Mouse (Mus musculus) hindbrain, embryonic 11.5 days (tissue): ENCODE results near the gene Retnla. TPM values are rescaled to one million over a fixed set of nuclear protein-coding genes. Genes with fewer than 3 reads are reported as not detected.

Source experiments
- ATAC-seq: fragments of 200-750 bp; cut with Nextera tagmentation; 2 replicates; pipeline ENCODE4 v1.8.0; 2017; ENCODE audit warnings: mild to moderate bottlenecking, moderate TSS enrichment, moderate library complexity; ENCODE audit not compliant: low FRiP score
- DNase-seq: peaks from one replicate; pipeline ENCODE4 v3.0.0-alpha.2; 2015; ENCODE audit warnings: low spot score
- H3K27ac ChIP-seq: fragments of 300-500 bp; sonication (generic); 2 replicates; pipeline ENCODE4 v1.5.1; 2014; ENCODE audit warnings: mild to moderate bottlenecking, low read depth, low read length
- H3K27me3 ChIP-seq: fragments of 300-500 bp; sonication (generic); 2 replicates; pipeline ENCODE4 v1.6.1; 2014; ENCODE audit warnings: mild to moderate bottlenecking, low read length, moderate library complexity, mixed read lengths; ENCODE audit not compliant: control insufficient read depth, insufficient read depth
- H3K36me3 ChIP-seq: fragments of 300-500 bp; sonication (generic); 2 replicates; pipeline ENCODE4 v1.6.1; 2014; ENCODE audit warnings: mild to moderate bottlenecking, low read length, moderate library complexity, mixed read lengths; ENCODE audit not compliant: control insufficient read depth, insufficient read depth
- H3K4me1 ChIP-seq: fragments of 300-500 bp; sonication (generic); replicated peaks from 2 replicates; pipeline ENCODE4 v1.6.1; 2014; ENCODE audit warnings: low read length, mixed read lengths; ENCODE audit not compliant: control insufficient read depth, insufficient read depth
- H3K4me2 ChIP-seq: fragments of 300-500 bp; sonication (generic); replicated peaks from 2 replicates; pipeline ENCODE4 v1.6.1; 2014; ENCODE audit warnings: mild to moderate bottlenecking, low read depth, low read length
- H3K4me3 ChIP-seq: fragments of 300-500 bp; sonication (generic); 2 replicates; pipeline ENCODE4 v1.5.1; 2014; ENCODE audit warnings: low read depth, low read length
- H3K9ac ChIP-seq: fragments of 300-500 bp; sonication (generic); 2 replicates; pipeline ENCODE4 v1.6.1; 2014; ENCODE audit warnings: low read depth, low read length
- H3K9me3 ChIP-seq: fragments of 300-500 bp; sonication (generic); 2 replicates; pipeline ENCODE4 v1.6.1; 2016; ENCODE audit warnings: low read length; ENCODE audit not compliant: control insufficient read depth
- WGBS: fragments of 180-500 bp; shearing (Covaris S2); extraction: QIAGEN DNeasy Blood & Tissue Kit; methylation state at CpG from one replicate; pipeline ENCODE4 v1.1.7; 2014; 5-methylcytosine and 5-hydroxymethylcytosine counted together
- polyA plus RNA-seq: library from polyadenylated mRNA; unstranded; fragments of >200 nt; fragmentation: Nextera tagmentation; extraction: Ambion mirVana; gene quantifications from 2 replicates; pipeline ENCODE4 v1.2.1, GENCODE M21; 2014

Gene Retnla
- not detected in 2 replicates for polyA plus RNA-seq

DNA sequence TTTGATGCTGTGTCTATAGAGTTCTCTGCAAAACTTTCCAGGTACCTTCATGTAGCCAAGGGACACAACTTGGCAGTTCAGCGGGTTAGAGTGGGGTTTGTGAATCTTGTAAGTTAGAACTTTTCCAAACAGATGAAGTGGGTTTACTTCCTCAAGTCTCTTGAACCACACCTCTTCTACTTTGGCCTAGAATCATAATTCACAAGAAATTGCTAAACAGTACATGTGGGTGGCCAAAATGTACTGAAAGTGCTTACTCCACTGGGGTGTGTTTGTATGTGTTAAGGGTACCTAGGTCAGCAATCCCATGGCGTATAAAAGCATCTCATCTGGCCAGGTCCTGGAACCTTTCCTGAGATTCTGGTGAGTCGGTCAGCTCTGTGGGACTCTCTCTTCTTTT, at the start of gene Retnla:
Retnla (plus strand) TSS at position 286 of the 400 bp plus-strand sequence.
- Histone ChIP-seq H3K36me3 (no peaks in the 10 kb centered on the region), H3K27me3 (no peaks in the 10 kb centered on the region), H3K9ac (no peak within 1 kb of the TSS), H3K4me2 (no peak within 1 kb of the TSS), H3K4me1 (no peaks in the 10 kb centered on the region), H3K9me3 (no peaks in the 10 kb centered on the region), H3K4me3 (no peak within 1 kb of the TSS), H3K27ac (no peak within 1 kb of the TSS)
- no peak for DNase-seq
- WGBS = 89% methylated on average over 3 of the region's 3 CpGs
- no peak for ATAC-seq

- H3K36me3 ChIP-seq = no peaks in the 10 kb centered on the region
- no peak for ATAC-seq
- H3K27me3 ChIP-seq = no peaks in the 10 kb centered on the region
- no peak overlapping the region for H3K4me2 ChIP-seq
- H3K9ac ChIP-seq = no peak overlapping the region
- no peak overlapping the region for H3K4me3 ChIP-seq
- WGBS = 85% methylated on average over 3 of the region's 3 CpGs
- H3K4me1 ChIP-seq = no peaks in the 10 kb centered on the region
- H3K27ac ChIP-seq = no peak overlapping the region
- H3K9me3 ChIP-seq = no peaks in the 10 kb centered on the region
- no peak for DNase-seq
Measured at GRCm38 (mm10) chr16:48798285-48798684, 44.1 kb upstream of the Retnla start.

DNA sequence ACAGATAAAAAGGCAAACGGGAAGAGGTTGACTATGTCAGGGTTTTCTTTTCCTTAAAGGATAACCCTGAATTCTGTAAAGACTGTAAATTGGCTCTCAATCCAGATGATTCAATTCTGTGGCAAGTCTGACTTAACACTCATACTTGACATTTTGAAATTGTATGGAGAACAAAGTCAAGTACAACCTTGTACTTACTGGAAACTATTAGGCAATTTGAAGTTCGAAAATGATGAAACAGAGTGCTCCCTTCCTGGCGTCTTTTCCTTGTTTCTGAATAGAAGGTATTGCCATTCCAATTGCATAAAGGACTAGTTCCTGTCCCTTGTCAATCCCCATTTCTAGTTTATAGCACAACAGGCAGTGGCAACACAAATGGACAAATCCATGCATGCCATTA, 42.9 kb upstream of the Retnla start:
- ATAC-seq = no peak
- Histone ChIP-seq H3K4me3 (no peak overlapping the region), H3K36me3 (no peaks in the 10 kb centered on the region), H3K4me2 (no peak overlapping the region), H3K4me1 (no peaks in the 10 kb centered on the region), H3K9ac (no peak overlapping the region), H3K27ac (no peak overlapping the region), H3K9me3 (no peaks in the 10 kb centered on the region), H3K27me3 (no peaks in the 10 kb centered on the region)
- 83% methylated on average over 3 of the region's 3 CpGs for WGBS
- DNase-seq = no peak

DNA sequence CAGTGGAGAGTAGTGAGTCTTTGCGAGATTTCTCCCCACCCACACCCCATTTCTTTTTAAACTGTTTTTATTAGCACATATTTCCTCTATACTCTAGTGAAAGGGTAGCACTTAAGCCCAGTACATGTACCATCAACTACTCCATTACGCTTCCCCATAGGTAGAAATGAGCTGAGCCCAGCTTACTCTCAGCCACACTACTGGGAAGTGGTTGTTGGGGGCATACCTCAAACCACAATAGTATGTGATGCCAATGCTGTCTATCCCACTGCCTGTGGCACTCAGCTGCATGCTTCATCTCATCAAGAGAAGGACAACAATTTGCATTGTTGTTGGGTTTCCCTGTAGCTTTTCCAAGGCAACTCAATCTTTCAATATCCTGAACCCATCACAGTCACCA, 41.4 kb upstream of the Retnla start:
- Histone ChIP-seq H3K27me3 (no peaks in the 10 kb centered on the region), H3K4me3 (no peak overlapping the region), H3K36me3 (no peaks in the 10 kb centered on the region), H3K9me3 (no peaks in the 10 kb centered on the region), H3K4me2 (no peak overlapping the region), H3K4me1 (no peaks in the 10 kb centered on the region), H3K9ac (no peak overlapping the region), H3K27ac (no peak overlapping the region)
- ATAC-seq (no peak), DNase-seq (no peak)
- WGBS = 95% methylated on average over 2 of the region's 2 CpGs

GRCm38 (mm10) chr16:48805412-48805811, 36.9 kb upstream of the Retnla start:
- Histone ChIP-seq H3K27me3 (no peaks in the 10 kb centered on the region), H3K4me2 (no peak overlapping the region), H3K9me3 (no peaks in the 10 kb centered on the region), H3K36me3 (no peaks in the 10 kb centered on the region), H3K27ac (no peak overlapping the region), H3K9ac (no peak overlapping the region), H3K4me3 (no peak overlapping the region), H3K4me1 (no peaks in the 10 kb centered on the region)
- WGBS = 92% methylated on average over 1 of the region's 1 CpGs
- DNase-seq = no peak
- no peak for ATAC-seq

- Histone ChIP-seq H3K4me1 (no peaks in the 10 kb centered on the region), H3K4me2 (no peak overlapping the region), H3K4me3 (no peak overlapping the region), H3K9ac (no peak overlapping the region), H3K27me3 (no peaks in the 10 kb centered on the region), H3K36me3 (no peaks in the 10 kb centered on the region), H3K27ac (no peak overlapping the region), H3K9me3 (no peaks in the 10 kb centered on the region)
- WGBS = 88% methylated on average over 1 of the region's 1 CpGs
- no peak for DNase-seq
- ATAC-seq = no peak
Measured at GRCm38 (mm10) chr16:48806521-48806920, 35.8 kb upstream of the Retnla start.

DNA sequence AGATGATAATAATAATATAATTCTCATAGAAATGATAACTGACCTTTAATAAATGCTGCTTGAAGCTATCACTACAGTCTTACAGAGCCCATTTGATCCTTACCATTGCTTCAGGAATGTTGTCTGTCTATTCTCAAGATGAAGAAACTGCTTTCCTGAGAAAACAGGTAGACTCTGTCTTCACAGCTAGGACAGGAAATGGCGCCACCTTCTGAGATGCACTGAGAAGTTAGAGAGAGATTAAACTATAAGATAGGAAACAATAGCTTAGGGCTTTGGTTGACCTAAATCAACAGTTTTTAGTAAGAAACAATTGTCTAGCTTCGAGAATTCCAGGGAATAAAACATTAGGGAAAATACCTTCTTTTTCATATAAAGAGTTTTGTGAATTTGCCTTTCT, 33.0 kb upstream of the Retnla start:
- H3K9ac ChIP-seq = no peak overlapping the region
- DNase-seq = no peak
- H3K36me3 ChIP-seq = no peaks in the 10 kb centered on the region
- no peaks in the 10 kb centered on the region for H3K4me1 ChIP-seq
- H3K4me2 ChIP-seq = no peak overlapping the region
- 60% methylated on average over 2 of the region's 2 CpGs for WGBS
- no peaks in the 10 kb centered on the region for H3K27me3 ChIP-seq
- no peak overlapping the region for H3K27ac ChIP-seq
- ATAC-seq = no peak
- no peaks in the 10 kb centered on the region for H3K9me3 ChIP-seq
- H3K4me3 ChIP-seq = no peak overlapping the region

- no peaks in the 10 kb centered on the region for H3K4me1 ChIP-seq
- no peak overlapping the region for H3K4me2 ChIP-seq
- no peak for DNase-seq
- H3K36me3 ChIP-seq = no peaks in the 10 kb centered on the region
- 86% methylated on average over 7 of the region's 7 CpGs for WGBS
- H3K27ac ChIP-seq = no peak overlapping the region
- no peaks in the 10 kb centered on the region for H3K27me3 ChIP-seq
- no peak overlapping the region for H3K4me3 ChIP-seq
- no peak overlapping the region for H3K9ac ChIP-seq
- H3K9me3 ChIP-seq = no peaks in the 10 kb centered on the region
- no peak for ATAC-seq
Measured at GRCm38 (mm10) chr16:48811881-48812436, 30.4 kb upstream of the Retnla start.

GRCm38 (mm10) chr16:48816695-48817094, 25.7 kb upstream of the Retnla start, which contains the start of gene Retnlb:
Gene Retnlb (plus strand): TSS chr16:48816856.
- ATAC-seq (no peak), DNase-seq (no peak)
- H3K4me3 ChIP-seq = no peak within 1 kb of the TSS
- H3K4me1 ChIP-seq = no peaks in the 10 kb centered on the region
- no peak within 1 kb of the TSS for H3K4me2 ChIP-seq
- H3K27ac ChIP-seq = no peak within 1 kb of the TSS
- H3K36me3 ChIP-seq = no peaks in the 10 kb centered on the region
- no peak within 1 kb of the TSS for H3K9ac ChIP-seq
- H3K9me3 ChIP-seq = no peaks in the 10 kb centered on the region
- H3K27me3 ChIP-seq = no peaks in the 10 kb centered on the region
- WGBS = 98% methylated on average over 2 of the region's 2 CpGs
